Mouse (Mus musculus) kidney, adult 9 months (tissue): ENCODE data around the gene Hoxa5.

Experiments used
- DNase-seq: peaks from one replicate; pipeline ENCODE4 v3.0.0; 2022

The Hoxa5 gene

GRCm38 (mm10) chr6:52213119-52213986, 9.0 kb upstream of the Hoxa5 start, which contains the start of the genes Hoxa3 and Gm28308:
Hoxa3 (minus strand) TSS chr6:52213336.
Gm28308 (minus strand) TSS chr6:52213339.
- peak; percentile 92 for DNase-seq

GRCm38 (mm10) chr6:52212556-52213118, 8.2 kb upstream of the Hoxa5 start:
- peak; percentile 86 for DNase-seq

- DNase-seq: no peak
Measured at GRCm38 (mm10) chr6:52211961-52212360, 7.6 kb upstream of the Hoxa5 start.

GRCm38 (mm10) chr6:52211170-52211935, 7.0 kb upstream of the Hoxa5 start:
- peak; percentile 89 for DNase-seq

GRCm38 (mm10) chr6:52209685-52210046, 5.3 kb upstream of the Hoxa5 start:
- peak; percentile 37 for DNase-seq

- DNase-seq: no peak
Measured at GRCm38 (mm10) chr6:52208868-52209684, 4.7 kb upstream of the Hoxa5 start.

GRCm38 (mm10) chr6:52208072-52208867, 3.9 kb upstream of the Hoxa5 start, which contains the start of gene Hoxa6:
Hoxa6 (minus strand) TSS chr6:52208722.
- DNase-seq: peak; percentile 72

GRCm38 (mm10) chr6:52207684-52207976, 3.2 kb upstream of the Hoxa5 start:
- no peak for DNase-seq

GRCm38 (mm10) chr6:52206882-52207683, 2.7 kb upstream of the Hoxa5 start:
- DNase-seq: no peak

GRCm38 (mm10) chr6:52205638-52206621, 1.5 kb upstream of the Hoxa5 start:
- peak; percentile 22 for DNase-seq

GRCm38 (mm10) chr6:52205221-52205620, 834 bp upstream of the Hoxa5 start:
- no peak for DNase-seq

GRCm38 (mm10) chr6:52203371-52204049, 877 bp downstream of the Hoxa5 start:
- peak; percentile 58 for DNase-seq

- peak; percentile 67 for DNase-seq
Measured at GRCm38 (mm10) chr6:52203121-52203370, 1.3 kb downstream of the Hoxa5 start.

- no peak for DNase-seq
Measured at GRCm38 (mm10) chr6:52202362-52203120, 1.8 kb downstream of the Hoxa5 start.

- DNase-seq: no peak
Measured at GRCm38 (mm10) chr6:52201269-52201668, 3.1 kb downstream of the Hoxa5 start.

- no peak for DNase-seq
Measured at GRCm38 (mm10) chr6:52200751-52201250, 3.6 kb downstream of the Hoxa5 start.

GRCm38 (mm10) chr6:52200073-52200750, 4.2 kb downstream of the Hoxa5 start:
- no peak for DNase-seq

GRCm38 (mm10) chr6:52197271-52197670, 7.1 kb downstream of the Hoxa5 start:
- DNase-seq: peak; percentile 80
